10 mouse cellular contexts compared by ENCODE assay signal in the genomic region with DNA sequence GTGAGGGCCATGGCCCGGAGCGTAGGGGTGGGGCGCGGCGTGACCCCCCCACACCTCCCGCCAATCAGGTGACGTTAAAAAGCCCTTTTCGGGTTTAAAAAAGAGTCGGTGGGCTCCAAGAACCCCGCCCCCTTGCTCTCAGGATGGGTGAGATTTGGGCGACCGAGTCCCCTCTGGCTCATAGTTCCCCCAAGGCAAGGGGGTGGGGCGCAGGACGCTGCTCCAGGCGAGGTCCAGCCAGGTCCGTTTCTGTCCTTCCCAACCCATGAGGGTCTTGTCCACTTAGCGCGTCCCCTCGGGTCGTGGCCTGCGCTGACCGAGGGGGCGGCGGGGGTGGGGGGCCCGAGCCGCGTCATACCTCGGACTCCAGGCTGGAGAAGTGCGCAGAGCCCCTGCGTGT. TPM values are rescaled to one million over a fixed set of nuclear protein-coding genes. Genes with fewer than 3 reads are reported as not detected.
DNase-seq lines count a peak whose midpoint lies in the region; ATAC-seq and TF ChIP-seq lines count a peak whose summit lies in the region.
"Had no signal": no experiment of that assay in that cellular context is flagged by ENCODE, and none has a peak within 500 bp of the region (broad histone marks: within the 10 kb centered on the region; RNA-seq: fewer than 3 reads in every experiment).

No protein-coding gene starts in this region.

- peaks cover 16% of the 10 kb centered on the region for H3K36me3 ChIP-seq in kidney, embryonic 16.5 days (ENCODE audit: insufficient read depth, low read length)
- H3K36me3 ChIP-seq in forebrain, embryonic 12.5 days (replicated peaks), result peaks cover 21% of the 10 kb centered on the region
- peaks cover 16% of the 10 kb centered on the region for H3K36me3 ChIP-seq in intestine, postnatal 0 days (ENCODE audit: control insufficient read depth, insufficient read depth)
- peaks cover 14% of the 10 kb centered on the region for H3K36me3 ChIP-seq in neural tube, embryonic 12.5 days

- TF ChIP-seq CTCF in intestine, postnatal 0 days (IDR thresholded peaks at IDR 0.05; ENCODE audit: low read depth), result no peak

- H3K4me1 ChIP-seq in kidney, embryonic 16.5 days (ENCODE audit: insufficient read depth, low read length), result peaks cover 31% of the 10 kb centered on the region
- peaks cover 28% of the 10 kb centered on the region for H3K4me1 ChIP-seq in forebrain, embryonic 12.5 days
- no peaks in the 10 kb centered on the region; the same call in 1 of the 2 replicates for H3K4me1 ChIP-seq in intestine, postnatal 0 days (replicated peaks; ENCODE audit: control insufficient read depth, insufficient read depth, low read length)
- H3K4me1 ChIP-seq in neural tube, embryonic 12.5 days, result peaks cover 27% of the 10 kb centered on the region

- WGBS in kidney, embryonic 16.5 days, result 10% methylated on average over 29 of the region's 30 CpGs
- 6% methylated on average over 29 of the region's 30 CpGs for WGBS in forebrain, embryonic 12.5 days
- 14% methylated on average over 30 of the region's 30 CpGs for WGBS in intestine, postnatal 0 days
- WGBS in neural tube, embryonic 12.5 days, result 9% methylated on average over 30 of the region's 30 CpGs

- no peak for DNase-seq in kidney, adult 18-20 months
- no peak for DNase-seq in adrenal gland, postnatal 10 days
- DNase-seq in embryo, embryonic 9.5 days (ENCODE audit: extremely low spot score), result no peak
- no peak for DNase-seq in layer of hippocampus, adult 8-10 months (ENCODE audit: low spot score in 2 of 2)
- DNase-seq: cerebellum, adult 2 months had no signal

- ATAC-seq in kidney, embryonic 16.5 days (ENCODE audit: low FRiP score, low TSS enrichment), result no peak
- ATAC-seq in forebrain, embryonic 12.5 days (ENCODE audit: low FRiP score), result no peak
- no peak for ATAC-seq in intestine, postnatal 0 days
- ATAC-seq in neural tube, embryonic 12.5 days (ENCODE audit: low FRiP score, low read depth), result no peak
- ATAC-seq: Patski had no signal

- no peak overlapping the region for H3K27ac ChIP-seq in kidney, embryonic 16.5 days (ENCODE audit: low read length)
- no peak overlapping the region for H3K27ac ChIP-seq in forebrain, embryonic 12.5 days
- no peak overlapping the region for H3K27ac ChIP-seq in intestine, postnatal 0 days (ENCODE audit: low read depth, low read length)
- H3K27ac ChIP-seq in neural tube, embryonic 12.5 days, result no peak overlapping the region

- H3K4me3 ChIP-seq in kidney, embryonic 16.5 days (ENCODE audit: low read length), result peak overlapping the region; percentile 46
- peak overlapping the region; percentile 36 for H3K4me3 ChIP-seq in forebrain, embryonic 12.5 days (replicated peaks)
- peak overlapping the region; percentile 46 for H3K4me3 ChIP-seq in intestine, postnatal 0 days (ENCODE audit: low read depth, low read length)
- peak overlapping the region; percentile 35 for H3K4me3 ChIP-seq in neural tube, embryonic 12.5 days

- peak overlapping the region; percentile 64 for H3K4me2 ChIP-seq in kidney, embryonic 16.5 days (replicated peaks; ENCODE audit: low read depth, low read length)
- H3K4me2 ChIP-seq in forebrain, embryonic 12.5 days, result peak overlapping the region; percentile 49
- H3K4me2 ChIP-seq in intestine, postnatal 0 days (replicated peaks; ENCODE audit: low read depth), result peak overlapping the region; percentile 74
- H3K4me2 ChIP-seq in neural tube, embryonic 12.5 days (replicated peaks), result peak overlapping the region; percentile 56

- no peaks in the 10 kb centered on the region for H3K9me3 ChIP-seq in kidney, embryonic 16.5 days (ENCODE audit: low read length)
- H3K9me3 ChIP-seq in forebrain, embryonic 12.5 days, result no peaks in the 10 kb centered on the region
- H3K9me3 ChIP-seq in intestine, postnatal 0 days (ENCODE audit: control insufficient read depth), result no peaks in the 10 kb centered on the region
- no peaks in the 10 kb centered on the region for H3K9me3 ChIP-seq in neural tube, embryonic 12.5 days

- H3K9ac ChIP-seq in kidney, embryonic 16.5 days (replicated peaks; ENCODE audit: low read length), result peak overlapping the region; percentile 63; the same call in 1 of the 2 replicates
- H3K9ac ChIP-seq in forebrain, embryonic 12.5 days, result no peak overlapping the region
- H3K9ac ChIP-seq in intestine, postnatal 0 days (ENCODE audit: low read depth, low read length), result no peak overlapping the region
- H3K9ac ChIP-seq in neural tube, embryonic 12.5 days, result no peak overlapping the region

- peaks cover 38% of the 10 kb centered on the region for H3K27me3 ChIP-seq in kidney, embryonic 16.5 days (ENCODE audit: insufficient read depth, low read length)
- peaks cover 61% of the 10 kb centered on the region for H3K27me3 ChIP-seq in forebrain, embryonic 12.5 days
- H3K27me3 ChIP-seq in intestine, postnatal 0 days (replicated peaks; ENCODE audit: control insufficient read depth, insufficient read depth, low read length), result peaks cover 37% of the 10 kb centered on the region
- peaks cover 51% of the 10 kb centered on the region for H3K27me3 ChIP-seq in neural tube, embryonic 12.5 days (replicated peaks)
- H3K27me3 ChIP-seq: Patski had no signal

RNA-seq across cellular contexts. Expression of gene Grwd1, which starts 1.7 kb away (rescaled TPM):
- 87.4 and 87.9 TPM in 2 replicates for polyA plus RNA-seq in kidney, embryonic 16.5 days (2015; fragmentation: Nextera tagmentation; extraction: Ambion mirVana)
- polyA plus RNA-seq in forebrain, embryonic 12.5 days (2016; fragmentation: Nextera tagmentation; extraction: Ambion mirVana), result 55.5 and 60.0 TPM in 2 replicates
- 16.4 and 16.6 TPM in 2 replicates for polyA plus RNA-seq in intestine, postnatal 0 days (2015; fragmentation: Nextera tagmentation; extraction: Ambion mirVana)
- 48.3 and 50.7 TPM in 2 replicates for polyA plus RNA-seq in neural tube, embryonic 12.5 days (2016; fragmentation: Nextera tagmentation; extraction: Ambion mirVana)
- 10 to 100 TPM; 23.7 to 27.5 TPM for total RNA-seq in adrenal gland, postnatal 10 days (2021)
- total RNA-seq in layer of hippocampus, adult 8-10 months (2022), result 10 to 100 TPM; 19.3 to 24.7 (median 22.3) TPM

RNA-seq across cellular contexts. Expression of gene Kcnj14, which starts 7.8 kb away (rescaled TPM):
- 1.9 TPM in 2 replicates for polyA plus RNA-seq in kidney, embryonic 16.5 days (2015; fragmentation: Nextera tagmentation; extraction: Ambion mirVana)
- 0.73 and 0.95 TPM in 2 replicates for polyA plus RNA-seq in forebrain, embryonic 12.5 days (2016; fragmentation: Nextera tagmentation; extraction: Ambion mirVana)
- 0.10 and 0.27 TPM in 2 replicates for polyA plus RNA-seq in intestine, postnatal 0 days (2015; fragmentation: Nextera tagmentation; extraction: Ambion mirVana)
- 0.86 and 0.87 TPM in 2 replicates for polyA plus RNA-seq in neural tube, embryonic 12.5 days (2016; fragmentation: Nextera tagmentation; extraction: Ambion mirVana)
- total RNA-seq in adrenal gland, postnatal 10 days (2021), result under 1 TPM; 0.24 to 0.51 TPM
- 1 to 10 TPM; 1.6 to 2.1 (median 1.8) TPM for total RNA-seq in layer of hippocampus, adult 8-10 months (2022)

RNA-seq across cellular contexts. Expression of gene Cyth2, which starts 18.0 kb away (rescaled TPM):
- polyA plus RNA-seq in kidney, embryonic 16.5 days (2015; fragmentation: Nextera tagmentation; extraction: Ambion mirVana), result 125 and 126 TPM in 2 replicates
- polyA plus RNA-seq in forebrain, embryonic 12.5 days (2016; fragmentation: Nextera tagmentation; extraction: Ambion mirVana), result 275 and 276 TPM in 2 replicates
- 61.9 and 66.4 TPM in 2 replicates for polyA plus RNA-seq in intestine, postnatal 0 days (2015; fragmentation: Nextera tagmentation; extraction: Ambion mirVana)
- 305 and 308 TPM in 2 replicates for polyA plus RNA-seq in neural tube, embryonic 12.5 days (2016; fragmentation: Nextera tagmentation; extraction: Ambion mirVana)
- total RNA-seq in adrenal gland, postnatal 10 days (2021), result 100 to 1,000 TPM in 1 of 2 experiments, 10 to 100 TPM in 1; 88.5 to 107 TPM
- total RNA-seq in layer of hippocampus, adult 8-10 months (2022), result 100 to 1,000 TPM; 135 to 147 (median 139) TPM

RNA-seq across cellular contexts. Expression of gene Kdelr1, which starts 40.1 kb away (rescaled TPM):
- 96.4 and 97.3 TPM in 2 replicates for polyA plus RNA-seq in kidney, embryonic 16.5 days (2015; fragmentation: Nextera tagmentation; extraction: Ambion mirVana)
- polyA plus RNA-seq in forebrain, embryonic 12.5 days (2016; fragmentation: Nextera tagmentation; extraction: Ambion mirVana), result 38.6 and 44.6 TPM in 2 replicates
- polyA plus RNA-seq in intestine, postnatal 0 days (2015; fragmentation: Nextera tagmentation; extraction: Ambion mirVana), result 99.6 and 107 TPM in 2 replicates
- 41.8 and 54.4 TPM in 2 replicates for polyA plus RNA-seq in neural tube, embryonic 12.5 days (2016; fragmentation: Nextera tagmentation; extraction: Ambion mirVana)
- total RNA-seq in adrenal gland, postnatal 10 days (2021), result 100 to 1,000 TPM; 126 to 132 TPM
- 10 to 100 TPM; 72.8 to 86.3 (median 79.1) TPM for total RNA-seq in layer of hippocampus, adult 8-10 months (2022)

RNA-seq across cellular contexts. Expression of gene Grin2d, which starts 45.8 kb away (rescaled TPM):
- 0.19 and 0.25 TPM in 2 replicates for polyA plus RNA-seq in kidney, embryonic 16.5 days (2015; fragmentation: Nextera tagmentation; extraction: Ambion mirVana)
- polyA plus RNA-seq in forebrain, embryonic 12.5 days (2016; fragmentation: Nextera tagmentation; extraction: Ambion mirVana), result 0.33 and 0.47 TPM in 2 replicates
- 0.66 and 1.1 TPM in 2 replicates for polyA plus RNA-seq in intestine, postnatal 0 days (2015; fragmentation: Nextera tagmentation; extraction: Ambion mirVana)
- polyA plus RNA-seq in neural tube, embryonic 12.5 days (2016; fragmentation: Nextera tagmentation; extraction: Ambion mirVana), result 1.3 and 1.5 TPM in 2 replicates
- 1 to 10 TPM in 1 of 2 experiments, under 1 TPM in 1; 0.72 to 1.2 TPM for total RNA-seq in adrenal gland, postnatal 10 days (2021)
- total RNA-seq in layer of hippocampus, adult 8-10 months (2022), result 10 to 100 TPM in 2 of 4 experiments, 1 to 10 TPM in 2; 8.6 to 11.1 (median 10.1) TPM
